ENCODE assay signal across 9 mouse cellular contexts in genomic region chr11:78455308-78455707, GRCm38 (mm10). TPM values are rescaled to one million over a fixed set of nuclear protein-coding genes. Genes with fewer than 3 reads are reported as not detected.
DNase-seq lines count a peak whose midpoint lies in the region; ATAC-seq and TF ChIP-seq lines count a peak whose summit lies in the region.
"Had no signal": no experiment of that assay in that cellular context is flagged by ENCODE, and none has a peak within 500 bp of the region (broad histone marks: within the 10 kb centered on the region; RNA-seq: fewer than 3 reads in every experiment).

No protein-coding gene starts in this region.

- no peak for TF ChIP-seq POLR2A in CH12.LX (IDR thresholded peaks at IDR 0.05; ENCODE audit: low read depth, low read length)

- peak; percentile 83 for TF ChIP-seq RAD21 in CH12.LX (IDR thresholded peaks at IDR 0.05; ENCODE audit: low read depth, low read length)

- in situ Hi-C loops in CH12.LX (cut with MboI; ENCODE audit: low pct_ligation_motif_present, low pct_unique_long_range_greater_than_20kb, low sequenced_read_pairs): no loop called here

- H3K79me2 ChIP-seq in CH12.LX (replicated peaks; ENCODE audit: control insufficient read depth, extremely low read depth, insufficient read depth, poor library complexity, severe bottlenecking): no peaks in the 10 kb centered on the region

- DNase-seq in layer of hippocampus, postnatal 10 days (ENCODE audit: low spot score in 2 of 2): peak; percentile 34 to 47
- no peak for DNase-seq in layer of hippocampus, postnatal 36 days
- DNase-seq in CH12.LX (ENCODE audit: extremely low read depth) (peak; percentile 79), NIH3T3 (ENCODE audit: low read depth) (peak; percentile 72)
- peak; percentile 51 for DNase-seq in embryonic facial prominence, embryonic 10.5 days (ENCODE audit: low spot score)
- peak; percentile 49 for DNase-seq in liver, postnatal 0 days
- DNase-seq in urinary bladder, postnatal 36 days (ENCODE audit: low spot score in 2 of 2): peak; percentile 28 to 48
- no peak for DNase-seq in right cerebral cortex, postnatal 36 days (ENCODE audit: low spot score in 2 of 2)

- no peaks in the 10 kb centered on the region for H3K36me3 ChIP-seq in CH12.LX (replicated peaks in 1 of 2; ENCODE audit: control insufficient read depth in 1 of 2, insufficient read depth in 1 of 2, low read length in 1 of 2)
- H3K36me3 ChIP-seq in embryonic facial prominence, embryonic 10.5 days (replicated peaks): no peaks in the 10 kb centered on the region
- no peaks in the 10 kb centered on the region for H3K36me3 ChIP-seq in liver, postnatal 0 days (replicated peaks; ENCODE audit: insufficient read depth, low read length)
- H3K36me3 ChIP-seq: heart, embryonic 13.5 days had no signal

- 44% methylated on average over 5 of the region's 5 CpGs for WGBS in embryonic facial prominence, embryonic 10.5 days
- 30% methylated on average over 5 of the region's 5 CpGs for WGBS in liver, postnatal 0 days (ENCODE audit: insufficient replicate concordance)

- H3K9ac ChIP-seq in CH12.LX (ENCODE audit: insufficient read depth, low read depth): no peak overlapping the region
- H3K9ac ChIP-seq in liver, postnatal 0 days (replicated peaks): no peak overlapping the region
- H3K9ac ChIP-seq: heart, embryonic 13.5 days had no signal

- ATAC-seq in liver, postnatal 0 days: no peak

- H3K4me1 ChIP-seq in CH12.LX (ENCODE audit: control insufficient read depth in 1 of 2, insufficient read depth in 2 of 2): peaks cover 2 to 12% of the 10 kb centered on the region in 2 experiments; a peak in 3 of 4 replicates
- peaks cover 5% of the 10 kb centered on the region; the same call in 1 of the 2 replicates for H3K4me1 ChIP-seq in embryonic facial prominence, embryonic 10.5 days
- no peaks in the 10 kb centered on the region for H3K4me1 ChIP-seq in liver, postnatal 0 days (ENCODE audit: insufficient read depth)

- dilution Hi-C loops in CH12.LX (cut with MboI; ENCODE audit: extremely low pct_ligation_motif_present, extremely low pct_unique_long_range_greater_than_20kb, low sequenced_read_pairs): no loop called here

- H3K4me3 ChIP-seq in CH12.LX (replicated peaks in 1 of 3; ENCODE audit: low read depth in 2 of 3, low read length in 2 of 3, poor library complexity in 1 of 3): peak overlapping the region in 1 of 3 experiments; percentile 54
- no peak overlapping the region for H3K4me3 ChIP-seq in embryonic facial prominence, embryonic 10.5 days
- H3K4me3 ChIP-seq in liver, postnatal 0 days (ENCODE audit: low read depth, low read length): no peak overlapping the region
- H3K4me3 ChIP-seq: heart, embryonic 13.5 days had no signal

- peak overlapping the region; percentile 27; the same call in 1 of the 2 replicates for H3K4me2 ChIP-seq in CH12.LX (ENCODE audit: insufficient read depth, low read depth, poor library complexity, severe bottlenecking)
- no peak overlapping the region for H3K4me2 ChIP-seq in liver, postnatal 0 days (ENCODE audit: low read depth, low read length)
- H3K4me2 ChIP-seq: heart, embryonic 13.5 days had no signal

- TF ChIP-seq CTCF in CH12.LX (conservative IDR thresholded peaks at IDR 0.05 in 1 of 2, IDR thresholded peaks at IDR 0.05 in 1 of 2; ENCODE audit: low read depth in 2 of 2, low read length in 2 of 2): peak; percentile 89 to 92
- peak; percentile 81 for TF ChIP-seq CTCF in liver, postnatal 0 days (IDR thresholded peaks at IDR 0.05; ENCODE audit: low read depth)

- no peak overlapping the region for H3K27ac ChIP-seq in CH12.LX (ENCODE audit: insufficient read depth, low read depth)
- H3K27ac ChIP-seq in embryonic facial prominence, embryonic 10.5 days (replicated peaks): no peak overlapping the region
- H3K27ac ChIP-seq in liver, postnatal 0 days (ENCODE audit: low read depth): no peak overlapping the region
- H3K27ac ChIP-seq: heart, embryonic 13.5 days had no signal

- no peak for TF ChIP-seq EP300 in CH12.LX (IDR thresholded peaks at IDR 0.05; ENCODE audit: low read length)
- no peak for TF ChIP-seq EP300 in liver, postnatal 0 days (IDR thresholded peaks at IDR 0.05; ENCODE audit: low read depth)

- H3K9me3 ChIP-seq in CH12.LX (replicated peaks; ENCODE audit: low read length): no peaks in the 10 kb centered on the region
- no peaks in the 10 kb centered on the region for H3K9me3 ChIP-seq in embryonic facial prominence, embryonic 10.5 days
- no peaks in the 10 kb centered on the region for H3K9me3 ChIP-seq in liver, postnatal 0 days (ENCODE audit: low read length)
- H3K9me3 ChIP-seq: heart, embryonic 13.5 days had no signal

- peaks cover 20% of the 10 kb centered on the region for H3K27me3 ChIP-seq in CH12.LX (replicated peaks)
- H3K27me3 ChIP-seq in embryonic facial prominence, embryonic 10.5 days (replicated peaks; ENCODE audit: low read depth, poor library complexity, severe bottlenecking): 0 out of 2 replicates have a peak, but pooled peaks cover 6% of the 10 kb centered on the region
- H3K27me3 ChIP-seq in liver, postnatal 0 days (ENCODE audit: insufficient read depth, low read length): no peaks in the 10 kb centered on the region

TF ChIP-seq in CH12.LX, 34 proteins besides CTCF, POLR2A, EP300 and RAD21:
- TF ChIP-seq NELFE (IDR thresholded peaks at IDR 0.05; ENCODE audit: low read depth, low read length) (0 out of 2 replicates have a peak, but pooled peaks have one; percentile 36), SMC3 (IDR thresholded peaks at IDR 0.05; ENCODE audit: low read depth, low read length) (peak; percentile 72), CHD1 (IDR thresholded peaks at IDR 0.05; ENCODE audit: low read depth, low read length) (no peak), MAZ (IDR thresholded peaks at IDR 0.05; ENCODE audit: low read depth, low read length) (0 out of 2 replicates have a peak, but pooled peaks have one; percentile 23), ELF1 (IDR thresholded peaks at IDR 0.05; ENCODE audit: low read depth, low read length) (no peak), HCFC1 (IDR thresholded peaks at IDR 0.05; ENCODE audit: low read depth, low read length) (no peak), MYC (IDR thresholded peaks at IDR 0.05; ENCODE audit: low read depth, low read length) (peak; percentile 36; the same call in 1 of the 2 replicates), SIN3A (IDR thresholded peaks at IDR 0.05; ENCODE audit: low read length) (no peak), NRF1 (IDR thresholded peaks at IDR 0.05; ENCODE audit: low read depth, low read length) (0 out of 2 replicates have a peak, but pooled peaks have one; percentile 19)

RNA-seq across cellular contexts. Expression of gene Slc46a1, which starts 10.2 kb away (rescaled TPM):
- total RNA-seq in layer of hippocampus, postnatal 10 days (2021): 10 to 100 TPM; 10.7 to 13.0 TPM
- total RNA-seq in layer of hippocampus, postnatal 36 days (2021): 10 to 100 TPM in 1 of 2 experiments, 1 to 10 TPM in 1; 9.5 to 11.3 TPM
- total RNA-seq in CH12.LX (2012; rRNA removed) (6.1 and 6.8 TPM in 2 replicates), CH12.LX (2014; rRNA removed) (4.2 and 4.4 TPM in 2 replicates)
- 5.4 and 6.0 TPM in 2 replicates for polyA plus RNA-seq in CH12.LX (2012; ENCODE audit: insufficient read length, low read depth)
- polyA plus RNA-seq in embryonic facial prominence, embryonic 10.5 days (2016; fragmentation: Nextera tagmentation; extraction: Ambion mirVana): 14.9 and 18.4 TPM in 2 replicates
- 20.5 and 22.3 TPM in 2 replicates for polyA plus RNA-seq in liver, postnatal 0 days (2015; fragmentation: Nextera tagmentation; extraction: Ambion mirVana)

RNA-seq across cellular contexts. Expression of gene Slc13a2, which starts 33.3 kb away (rescaled TPM):
- not detected for total RNA-seq in layer of hippocampus, postnatal 10 days (2021)
- not detected for total RNA-seq in layer of hippocampus, postnatal 36 days (2021)
- total RNA-seq in CH12.LX (2012; rRNA removed) (not detected in 2 replicates), CH12.LX (2014; rRNA removed) (not detected in 2 replicates)
- polyA plus RNA-seq in CH12.LX (2012; ENCODE audit: insufficient read length, low read depth): not detected in 2 replicates
- not detected in 2 replicates for polyA plus RNA-seq in embryonic facial prominence, embryonic 10.5 days (2016; fragmentation: Nextera tagmentation; extraction: Ambion mirVana)
- polyA plus RNA-seq in liver, postnatal 0 days (2015; fragmentation: Nextera tagmentation; extraction: Ambion mirVana): 0.07 and 0.08 TPM in 2 replicates
- polyA plus RNA-seq: heart, embryonic 13.5 days had no signal

RNA-seq across cellular contexts. Expression of gene Sarm1, which starts 42.2 kb away (rescaled TPM):
- total RNA-seq in layer of hippocampus, postnatal 10 days (2021): 10 to 100 TPM; 55.9 to 59.0 TPM
- total RNA-seq in layer of hippocampus, postnatal 36 days (2021): 10 to 100 TPM; 39.9 to 41.1 TPM
- total RNA-seq in CH12.LX (2012; rRNA removed) (0.55 and 0.84 TPM in 2 replicates), CH12.LX (2014; rRNA removed) (0.31 and 0.50 TPM in 2 replicates)
- polyA plus RNA-seq in CH12.LX (2012; ENCODE audit: insufficient read length, low read depth): 0.94 and 1.1 TPM in 2 replicates
- 5.0 and 6.0 TPM in 2 replicates for polyA plus RNA-seq in embryonic facial prominence, embryonic 10.5 days (2016; fragmentation: Nextera tagmentation; extraction: Ambion mirVana)
- polyA plus RNA-seq in liver, postnatal 0 days (2015; fragmentation: Nextera tagmentation; extraction: Ambion mirVana): 0.14 and 0.21 TPM in 2 replicates

RNA-seq across cellular contexts. Expression of gene Vtn, which starts 43.6 kb away (rescaled TPM):
- total RNA-seq in layer of hippocampus, postnatal 10 days (2021): 10 to 100 TPM; 65.7 to 66.3 TPM
- total RNA-seq in layer of hippocampus, postnatal 36 days (2021): 10 to 100 TPM; 54.2 to 70.1 TPM
- total RNA-seq in CH12.LX (2012; rRNA removed): not detected in 2 replicates
- not detected in 2 replicates for total RNA-seq in CH12.LX (2014; rRNA removed)
- not detected in 2 replicates for polyA plus RNA-seq in CH12.LX (2012; ENCODE audit: insufficient read length, low read depth)
- 16.3 and 16.7 TPM in 2 replicates for polyA plus RNA-seq in embryonic facial prominence, embryonic 10.5 days (2016; fragmentation: Nextera tagmentation; extraction: Ambion mirVana)
- polyA plus RNA-seq in liver, postnatal 0 days (2015; fragmentation: Nextera tagmentation; extraction: Ambion mirVana): 2,013 and 2,040 TPM in 2 replicates

RNA-seq across cellular contexts. Expression of gene Sebox, which starts 47.9 kb away (rescaled TPM):
- 1 to 10 TPM; 2.4 to 3.1 TPM for total RNA-seq in layer of hippocampus, postnatal 10 days (2021)
- total RNA-seq in layer of hippocampus, postnatal 36 days (2021): 1 to 10 TPM; 4.5 to 4.9 TPM
- not detected in 2 replicates for total RNA-seq in CH12.LX (2012; rRNA removed)
- not detected in 2 replicates for total RNA-seq in CH12.LX (2014; rRNA removed)
- not detected in 2 replicates for polyA plus RNA-seq in CH12.LX (2012; ENCODE audit: insufficient read length, low read depth)
- polyA plus RNA-seq in embryonic facial prominence, embryonic 10.5 days (2016; fragmentation: Nextera tagmentation; extraction: Ambion mirVana): not detected in 2 replicates
- 0.11 and 0.16 TPM in 2 replicates for polyA plus RNA-seq in liver, postnatal 0 days (2015; fragmentation: Nextera tagmentation; extraction: Ambion mirVana)
- polyA plus RNA-seq: heart, embryonic 13.5 days had no signal

Comparison
In these comparisons a context has a peak if more than half of its experiments do, and no peak if none do; other contexts are left out.
1. DNase-seq: peak in layer of hippocampus, postnatal 10 days (2 of 2), CH12.LX (single experiment), NIH3T3 (single experiment), embryonic facial prominence, embryonic 10.5 days (single experiment), liver, postnatal 0 days (single experiment) and urinary bladder, postnatal 36 days (2 of 2); none in layer of hippocampus, postnatal 36 days (0 of 2) and right cerebral cortex, postnatal 36 days (0 of 2).
2. RNA of gene Sarm1, which starts 42.2 kb away (total RNA-seq): 55.9 to 59.0 TPM in layer of hippocampus, postnatal 10 days and 39.9 to 41.1 TPM in layer of hippocampus, postnatal 36 days; 0.31 to 0.84 TPM in CH12.LX; every median in the first group is over 10 times any median in the second.